Mouse (Mus musculus): ENCODE results near the gene Lbx1. TPM values are rescaled to one million over a fixed set of nuclear protein-coding genes. Genes with fewer than 3 reads are reported as not detected.

The Lbx1 gene
- polyA plus RNA-seq, 1 experiment from 2014 or later: 0.06 TPM

DNA sequence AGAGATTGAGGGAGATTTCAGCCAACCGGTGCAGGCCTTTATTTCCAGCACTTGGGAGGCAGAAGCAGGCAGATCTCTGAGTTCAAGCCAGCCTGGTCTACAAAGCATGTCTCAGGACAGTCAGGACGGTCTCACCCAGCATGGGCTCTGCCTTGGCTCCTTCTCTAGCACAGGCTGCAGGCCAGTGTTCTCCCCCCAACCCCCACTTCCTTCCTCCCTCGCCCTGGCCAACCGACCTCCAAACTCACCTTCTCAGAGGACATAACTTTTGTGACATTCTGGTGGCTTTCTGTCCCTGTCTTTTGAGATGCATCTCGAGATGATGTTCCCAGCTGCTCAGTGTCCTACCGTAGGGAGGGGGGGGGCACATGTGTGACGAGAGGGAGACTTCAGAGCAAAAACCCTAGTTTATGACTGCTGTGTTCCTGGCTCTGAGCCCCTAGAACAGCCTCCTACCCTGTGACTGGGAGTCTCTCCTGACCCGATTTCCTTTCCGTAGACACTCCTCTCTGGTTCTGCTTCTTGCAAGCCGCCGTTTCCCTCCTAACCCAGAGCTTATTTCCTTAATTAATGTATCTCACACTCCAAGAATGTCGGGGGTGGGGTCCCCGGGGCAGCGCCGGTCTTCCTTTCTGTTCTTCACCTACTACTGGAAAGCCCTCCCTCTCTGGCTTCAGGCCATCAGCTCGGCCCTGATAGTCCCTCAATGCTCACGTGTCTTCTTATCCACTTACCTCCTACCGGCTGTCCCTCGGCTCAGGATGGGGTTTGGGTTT lies 27.8 kb downstream of the Lbx1 start:
- no peak overlapping the region; the same call in 1 of the 2 replicates for H3K4me2 ChIP-seq (replicated peaks)
- no peak overlapping the region for H3K27ac ChIP-seq (replicated peaks)
- H3K4me1 ChIP-seq: peaks cover 6% of the 10 kb centered on the region; the same call in 1 of the 2 replicates
- 47% methylated on average over 19 of the region's 19 CpGs for WGBS
- no peak overlapping the region for H3K4me3 ChIP-seq
- H3K9me3 ChIP-seq: no peaks in the 10 kb centered on the region
- H3K9ac ChIP-seq (replicated peaks): no peak overlapping the region
- ATAC-seq (ENCODE audit: low FRiP score, low read depth): no peak
- no peaks in the 10 kb centered on the region for H3K36me3 ChIP-seq
- H3K27me3 ChIP-seq: peaks cover 40% of the 10 kb centered on the region

DNA sequence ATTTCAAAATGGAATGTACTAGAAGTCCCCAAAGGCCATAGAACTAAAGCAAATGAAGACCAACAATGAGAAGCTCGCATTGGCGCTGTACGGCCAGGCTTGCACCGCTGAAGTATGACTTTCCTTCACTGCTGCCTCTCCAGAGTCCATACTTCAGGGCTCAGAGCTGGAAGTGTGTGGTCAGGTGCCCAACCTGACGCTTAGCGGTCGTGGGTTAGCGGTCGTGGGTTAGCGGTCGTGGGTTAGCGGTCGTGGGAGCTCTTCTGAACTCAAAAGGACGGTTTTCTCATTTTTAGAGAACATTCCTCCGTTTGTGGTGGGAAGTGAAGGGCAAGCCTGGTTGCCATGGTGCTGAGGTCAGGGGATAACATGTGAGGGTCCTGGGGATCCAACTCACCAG lies 28.5 kb downstream of the Lbx1 start:
- H3K4me1 ChIP-seq: peaks cover 6% of the 10 kb centered on the region; the same call in 1 of the 2 replicates
- H3K4me2 ChIP-seq (replicated peaks): no peak overlapping the region
- H3K4me3 ChIP-seq: no peak overlapping the region
- H3K36me3 ChIP-seq: no peaks in the 10 kb centered on the region
- 93% methylated on average over 15 of the region's 15 CpGs for WGBS
- ATAC-seq (ENCODE audit: low FRiP score, low read depth): no peak
- H3K27me3 ChIP-seq: peaks cover 40% of the 10 kb centered on the region
- no peak overlapping the region for H3K9ac ChIP-seq (replicated peaks)
- H3K27ac ChIP-seq (replicated peaks): no peak overlapping the region
- no peaks in the 10 kb centered on the region for H3K9me3 ChIP-seq

DNA sequence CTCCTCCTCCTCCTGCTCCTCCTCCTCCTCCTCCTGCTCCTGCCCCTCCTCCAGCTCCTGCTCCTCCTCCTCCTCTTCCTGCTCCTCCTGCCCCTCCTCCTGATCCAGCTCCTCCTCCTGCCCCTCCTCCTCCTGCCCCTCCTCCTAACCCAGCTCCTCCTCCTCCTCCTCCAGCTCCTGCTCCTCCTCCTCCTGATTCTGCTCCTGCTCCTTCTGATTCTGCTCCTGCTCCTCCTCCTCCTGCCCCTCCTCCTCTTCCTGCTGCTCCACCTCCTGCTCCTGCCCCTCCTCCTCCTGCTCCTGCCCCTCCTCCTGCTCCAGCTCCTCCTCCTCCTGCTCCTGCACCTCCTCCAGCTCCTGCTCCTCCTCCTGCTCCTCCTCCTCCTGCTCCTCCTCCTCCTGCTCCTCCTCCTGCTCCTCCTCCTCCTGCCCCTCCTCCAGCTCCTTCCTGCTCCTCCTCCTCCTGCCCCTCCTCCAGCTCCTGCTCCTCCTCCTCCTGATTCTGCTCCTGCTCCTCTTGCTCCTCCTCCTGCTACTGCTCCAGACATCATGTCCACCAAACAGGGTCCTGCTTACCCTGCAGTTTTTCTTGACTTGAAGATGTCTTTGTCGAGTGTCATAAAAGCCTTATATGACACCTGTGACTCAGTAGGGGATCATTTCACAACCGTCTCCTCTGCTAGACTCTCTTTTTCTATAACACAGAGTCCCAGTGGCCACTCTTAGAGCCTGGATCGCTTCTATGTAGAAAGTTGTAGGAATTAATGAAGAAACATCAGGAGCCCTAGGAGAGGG lies 30.1 kb downstream of the Lbx1 start:
- Histone ChIP-seq H3K27me3 (peaks cover 40% of the 10 kb centered on the region), H3K4me2 (replicated peaks) (no peak overlapping the region), H3K27ac (replicated peaks) (no peak overlapping the region), H3K9ac (replicated peaks) (no peak overlapping the region), H3K9me3 (no peaks in the 10 kb centered on the region), H3K4me3 (no peak overlapping the region), H3K4me1 (peaks cover 6% of the 10 kb centered on the region; the same call in 1 of the 2 replicates), H3K36me3 (no peaks in the 10 kb centered on the region)
- 79% methylated on average over 3 of the region's 3 CpGs for WGBS
- no peak for ATAC-seq (ENCODE audit: low FRiP score, low read depth)

DNA sequence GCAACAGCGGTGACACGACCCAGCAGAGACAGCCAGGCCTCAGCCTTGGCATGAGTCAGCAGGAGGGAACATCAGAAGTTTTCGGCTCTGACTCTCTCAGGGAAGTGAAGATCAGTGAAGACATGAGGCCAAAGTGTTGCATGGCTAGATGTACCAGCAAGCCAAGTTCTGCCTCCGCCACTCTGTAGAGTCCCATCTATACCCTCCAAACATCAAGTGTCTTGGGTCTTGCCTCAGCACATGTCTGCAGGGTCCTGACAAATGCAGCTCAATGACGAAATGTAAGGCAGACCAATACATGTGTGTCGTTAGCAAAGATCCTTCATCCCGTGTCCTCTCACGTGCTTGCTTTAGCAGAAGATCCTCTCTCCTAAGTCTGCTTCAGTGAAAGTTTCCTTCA lies 38.6 kb downstream of the Lbx1 start:
- H3K4me2 ChIP-seq (replicated peaks): no peak overlapping the region
- WGBS: 89% methylated on average over 8 of the region's 8 CpGs
- H3K4me1 ChIP-seq: no peaks in the 10 kb centered on the region
- H3K4me3 ChIP-seq: no peak overlapping the region
- H3K27ac ChIP-seq (replicated peaks): no peak overlapping the region
- ATAC-seq (ENCODE audit: low FRiP score, low read depth): no peak
- H3K27me3 ChIP-seq: no peaks in the 10 kb centered on the region
- H3K9ac ChIP-seq (replicated peaks): no peak overlapping the region
- peaks cover 18% of the 10 kb centered on the region for H3K9me3 ChIP-seq
- H3K36me3 ChIP-seq: no peaks in the 10 kb centered on the region

DNA sequence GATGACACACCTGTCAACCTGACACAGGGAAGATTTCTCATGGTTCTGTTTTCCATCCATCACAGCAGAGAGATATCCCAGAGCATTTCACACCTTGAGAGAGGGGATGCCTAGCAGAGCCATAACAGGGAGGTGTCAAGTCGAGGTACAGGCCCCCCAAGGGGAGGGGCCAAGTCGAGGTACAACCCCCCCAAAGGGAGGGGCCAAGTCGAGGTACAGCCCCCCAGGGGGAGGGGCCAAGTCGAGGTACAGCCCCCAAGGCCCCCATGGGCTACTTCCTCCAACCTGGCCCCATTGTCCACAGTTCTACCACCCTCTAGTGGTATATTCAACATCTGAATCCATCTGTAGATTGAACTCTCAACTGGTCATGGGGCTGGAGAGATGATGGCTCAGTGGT lies 41.0 kb downstream of the Lbx1 start:
- Histone ChIP-seq H3K4me3 (no peak overlapping the region), H3K4me2 (replicated peaks) (no peak overlapping the region), H3K9ac (replicated peaks) (no peak overlapping the region), H3K36me3 (no peaks in the 10 kb centered on the region), H3K4me1 (no peaks in the 10 kb centered on the region), H3K27me3 (no peaks in the 10 kb centered on the region), H3K9me3 (peaks cover 18% of the 10 kb centered on the region), H3K27ac (replicated peaks) (no peak overlapping the region)
- 58% methylated on average over 4 of the region's 4 CpGs for WGBS
- ATAC-seq (ENCODE audit: low FRiP score, low read depth): no peak

Other genes starting within 250 kb of the Lbx1 start
- 8.8 TPM in 2 replicates for gene Sema4g, start 246.7 kb downstream of the Lbx1 start, polyA plus RNA-seq (2016; fragmentation: Nextera tagmentation; extraction: Ambion mirVana)
- gene Twnk, start 230.1 kb downstream of the Lbx1 start, polyA plus RNA-seq (2016; fragmentation: Nextera tagmentation; extraction: Ambion mirVana): 24.1 and 24.5 TPM in 2 replicates
- 70.3 and 78.7 TPM in 2 replicates for gene Mrpl43, start 229.4 kb downstream of the Lbx1 start, polyA plus RNA-seq (2016; fragmentation: Nextera tagmentation; extraction: Ambion mirVana)
- gene Lzts2, start 221.4 kb downstream of the Lbx1 start, polyA plus RNA-seq (2016; fragmentation: Nextera tagmentation; extraction: Ambion mirVana): 69.5 and 70.3 TPM in 2 replicates
- 0.46 and 0.84 TPM in 2 replicates for gene Pdzd7, start 190.1 kb downstream of the Lbx1 start, polyA plus RNA-seq (2016; fragmentation: Nextera tagmentation; extraction: Ambion mirVana)
- gene Sfxn3, start 188.3 kb downstream of the Lbx1 start, polyA plus RNA-seq (2016; fragmentation: Nextera tagmentation; extraction: Ambion mirVana): 32.1 and 32.6 TPM in 2 replicates
- 0.71 and 0.97 TPM in 2 replicates for gene Kazald1, start 160.6 kb downstream of the Lbx1 start, polyA plus RNA-seq (2016; fragmentation: Nextera tagmentation; extraction: Ambion mirVana)
- gene Tlx1, start 85.1 kb downstream of the Lbx1 start, polyA plus RNA-seq (2016; fragmentation: Nextera tagmentation; extraction: Ambion mirVana): 0.48 and 0.75 TPM in 2 replicates
- gene Btrc, start 127.9 kb upstream of the Lbx1 start, polyA plus RNA-seq (2016; fragmentation: Nextera tagmentation; extraction: Ambion mirVana): 56.5 and 58.7 TPM in 2 replicates

All from midbrain, embryonic 12.5 days (tissue).